Mouse (Mus musculus) hindbrain, postnatal 0 days (tissue): ENCODE data around the gene Wbp2. TPM values are rescaled to one million over a fixed set of nuclear protein-coding genes. Genes with fewer than 3 reads are reported as not detected.

Experiments
- ATAC-seq: fragments of 200-750 bp; cut with Nextera tagmentation; 2 replicates; pipeline ENCODE4 v1.8.0; 2017; ENCODE audit warnings: mild to moderate bottlenecking, moderate TSS enrichment, moderate library complexity
- DNase-seq: peaks from one replicate; pipeline ENCODE4 v3.0.0-alpha.2; 2015; ENCODE audit warnings: low spot score
- H3K27ac ChIP-seq: fragments of 300-500 bp; sonication (generic); 2 replicates; pipeline ENCODE4 v1.5.1; 2014; ENCODE audit warnings: mild to moderate bottlenecking
- H3K27me3 ChIP-seq: fragments of 300-500 bp; sonication (generic); 2 replicates; pipeline ENCODE4 v1.6.1; 2014; ENCODE audit warnings: low read length, mixed read lengths; ENCODE audit not compliant: insufficient read depth
- H3K36me3 ChIP-seq: fragments of 300-500 bp; sonication (generic); 2 replicates; pipeline ENCODE4 v1.6.1; 2014; ENCODE audit warnings: low read length, mixed read lengths; ENCODE audit not compliant: insufficient read depth
- H3K4me1 ChIP-seq: fragments of 300-500 bp; sonication (generic); 2 replicates; pipeline ENCODE4 v1.6.1; 2014; ENCODE audit warnings: antibody characterized with exemption, low read length, mixed read lengths; ENCODE audit not compliant: insufficient read depth
- H3K4me2 ChIP-seq: fragments of 300-500 bp; sonication (generic); 2 replicates; pipeline ENCODE4 v1.6.1; 2014; ENCODE audit warnings: low read depth, mild to moderate bottlenecking, low read length, moderate library complexity, mixed read lengths
- H3K4me3 ChIP-seq: fragments of 300-500 bp; sonication (generic); 2 replicates; pipeline ENCODE4 v1.5.1; 2014; ENCODE audit warnings: low read length
- H3K9ac ChIP-seq: fragments of 300-500 bp; sonication (generic); replicated peaks from 2 replicates; pipeline ENCODE4 v1.6.1; 2014; ENCODE audit warnings: mild to moderate bottlenecking, low read length, moderate library complexity, mixed read lengths
- H3K9me3 ChIP-seq: fragments of 300-500 bp; sonication (generic); 2 replicates; pipeline ENCODE4 v1.6.1; 2016; ENCODE audit warnings: low read length, mixed read lengths
- CTCF ChIP-seq: IDR thresholded peaks from 2 replicates; pipeline ENCODE4 v1.5.1; 2016; ENCODE audit warnings: antibody characterized with exemption, control low read depth, low read depth
- WGBS: fragments of 180-500 bp; shearing (Covaris S2); extraction: QIAGEN DNeasy Blood & Tissue Kit; methylation state at CpG from one replicate; pipeline ENCODE4 v1.1.7; 2014; 5-methylcytosine and 5-hydroxymethylcytosine counted together
- polyA plus RNA-seq: library from polyadenylated mRNA; unstranded; fragments of >200 nt; fragmentation: Nextera tagmentation; extraction: Ambion mirVana; gene quantifications from 2 replicates; pipeline ENCODE4 v1.2.1, GENCODE M21; 2015
- total RNA-seq: library from RNA; depleted of rRNA; stranded (reverse); fragments of >200 nt; gene quantifications from 2 replicates; pipeline ENCODE4 v1.2.3, GENCODE M21; 2014

Wbp2 gene
- total and polyA plus RNA-seq, 2 experiments from 2014 or later = 171 to 234 TPM

DNA sequence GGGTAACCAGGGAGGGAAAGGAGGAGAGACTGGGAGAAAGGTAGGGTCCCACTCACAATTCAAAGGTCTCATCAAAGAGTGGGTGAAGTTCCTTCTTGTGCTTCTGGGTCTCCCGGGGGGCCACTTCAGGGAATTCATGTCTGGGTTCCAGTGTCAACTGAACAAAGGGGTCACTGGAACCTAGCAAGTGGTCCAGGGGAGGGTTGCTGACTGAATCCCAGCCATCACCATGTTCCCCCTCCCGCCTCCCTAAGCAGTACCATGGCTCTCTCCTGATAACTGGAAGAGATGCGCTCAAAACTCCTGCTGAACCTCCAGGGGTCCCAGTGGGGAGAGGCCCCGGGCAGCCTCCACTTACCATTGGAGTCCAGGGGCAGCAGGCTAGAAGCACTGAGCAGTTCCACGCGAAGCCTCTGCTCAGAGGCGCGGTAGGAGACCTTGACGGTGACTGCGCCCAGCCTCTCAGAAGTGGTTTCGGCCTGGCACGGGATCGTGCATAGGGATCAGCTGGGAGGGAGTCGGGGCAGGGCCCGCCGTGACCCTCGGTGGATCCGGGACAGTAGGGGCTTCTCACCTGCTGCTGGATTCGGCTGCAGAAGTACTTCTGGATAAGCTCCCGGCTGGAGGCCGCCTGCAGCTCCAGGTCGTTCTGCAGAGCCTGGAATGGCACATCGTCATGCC, 22.5 kb downstream of the Wbp2 start:
- 60% methylated on average over 23 of the region's 23 CpGs for WGBS
- Histone ChIP-seq H3K4me2 (no peak overlapping the region), H3K36me3 (peaks cover 11% of the 10 kb centered on the region), H3K27me3 (no peaks in the 10 kb centered on the region), H3K4me3 (no peak overlapping the region), H3K4me1 (0 out of 2 replicates have a peak, but pooled peaks cover 4% of the 10 kb centered on the region), H3K9ac (no peak overlapping the region), H3K9me3 (no peaks in the 10 kb centered on the region), H3K27ac (no peak overlapping the region)
- DNase-seq (no peak), ATAC-seq (no peak)
- no peak for TF ChIP-seq CTCF

GRCm38 (mm10) chr11:116063562-116063961, 23.2 kb downstream of the Wbp2 start:
- Histone ChIP-seq H3K4me3 (no peak overlapping the region), H3K9ac (no peak overlapping the region), H3K4me2 (no peak overlapping the region), H3K4me1 (0 out of 2 replicates have a peak, but pooled peaks cover 4% of the 10 kb centered on the region), H3K27ac (peak overlapping the region; percentile 36; the same call in 1 of the 2 replicates), H3K9me3 (no peaks in the 10 kb centered on the region), H3K27me3 (no peaks in the 10 kb centered on the region), H3K36me3 (peaks cover 18% of the 10 kb centered on the region)
- no peak for TF ChIP-seq CTCF
- DNase-seq = peak; percentile 57
- 42% methylated on average over 13 of the region's 13 CpGs for WGBS
- peak; percentile 39; the same call in 1 of the 2 replicates for ATAC-seq

DNA sequence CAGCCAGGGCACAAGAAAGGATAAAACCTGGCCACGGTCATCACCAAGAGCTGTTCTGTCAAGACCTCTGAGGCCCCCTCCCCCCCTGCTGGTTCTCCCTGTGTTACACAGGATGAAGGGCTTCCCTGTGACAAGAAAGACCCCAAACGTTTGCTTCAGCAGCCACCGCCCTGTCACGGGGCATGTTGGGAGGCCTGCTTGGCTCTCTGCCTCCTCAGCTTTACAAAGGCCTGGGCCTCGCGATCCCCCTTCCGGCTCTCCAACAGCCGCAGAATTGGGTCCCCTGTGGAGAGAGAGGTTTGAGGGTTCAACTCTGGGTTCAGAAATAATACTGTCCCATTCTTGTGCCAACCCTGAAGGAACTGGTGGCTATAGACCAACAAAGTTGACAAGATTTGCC, 24.3 kb downstream of the Wbp2 start:
- peak overlapping the region; percentile 17; the same call in 1 of the 2 replicates for H3K27ac ChIP-seq
- no peaks in the 10 kb centered on the region for H3K27me3 ChIP-seq
- 0 out of 2 replicates have a peak, but pooled peaks cover 4% of the 10 kb centered on the region for H3K4me1 ChIP-seq
- TF ChIP-seq CTCF = no peak
- no peak overlapping the region for H3K9ac ChIP-seq
- no peak overlapping the region for H3K4me3 ChIP-seq
- peaks cover 29% of the 10 kb centered on the region for H3K36me3 ChIP-seq
- ATAC-seq (no peak), DNase-seq (no peak)
- WGBS = 41% methylated on average over 8 of the region's 8 CpGs
- no peaks in the 10 kb centered on the region for H3K9me3 ChIP-seq
- no peak overlapping the region for H3K4me2 ChIP-seq

DNA sequence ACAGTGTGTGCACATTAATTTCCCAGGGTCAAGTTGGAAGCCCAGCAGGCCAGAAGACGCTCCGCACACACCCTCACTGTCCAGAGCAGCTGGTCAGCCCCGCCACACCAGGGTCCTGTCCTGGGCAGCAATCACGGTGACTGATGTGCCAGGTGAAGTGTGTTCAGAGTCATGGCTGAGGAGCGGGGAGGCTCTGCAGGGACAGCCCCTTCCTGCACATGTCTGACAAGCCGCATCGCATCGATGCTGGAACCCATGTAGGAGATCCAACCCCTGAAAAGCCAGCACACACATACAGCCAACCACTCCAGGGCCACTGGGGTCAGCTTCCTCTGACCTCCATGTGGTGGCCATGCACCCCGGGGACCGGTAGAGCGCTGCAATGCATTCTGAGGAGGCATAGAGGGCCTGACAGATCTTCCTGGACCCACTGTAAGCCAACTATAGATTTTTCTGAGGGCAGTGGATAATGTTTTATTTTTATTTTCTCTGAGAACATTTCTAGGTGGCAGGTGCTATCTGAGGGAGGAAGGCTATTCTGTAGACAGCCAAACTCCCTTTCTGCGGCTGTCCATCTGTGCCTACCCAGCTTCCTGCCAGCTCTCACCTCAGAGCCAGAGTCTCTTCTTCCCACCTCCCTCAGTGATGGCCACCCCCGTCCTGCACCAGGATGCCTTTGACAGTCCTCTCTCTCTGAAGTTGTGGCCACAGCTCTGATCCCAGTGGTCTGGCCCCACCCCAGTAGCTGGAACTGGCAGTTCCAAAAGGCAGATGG, 25.0 kb downstream of the Wbp2 start:
- Histone ChIP-seq H3K27me3 (no peaks in the 10 kb centered on the region), H3K4me2 (no peak overlapping the region), H3K9me3 (no peaks in the 10 kb centered on the region), H3K36me3 (peaks cover 35% of the 10 kb centered on the region), H3K4me3 (no peak overlapping the region), H3K9ac (no peak overlapping the region), H3K4me1 (0 out of 2 replicates have a peak, but pooled peaks cover 4% of the 10 kb centered on the region), H3K27ac (peak overlapping the region; percentile 17; the same call in 1 of the 2 replicates)
- 82% methylated on average over 13 of the region's 13 CpGs for WGBS
- ATAC-seq = no peak
- no peak for TF ChIP-seq CTCF
- no peak for DNase-seq

- H3K27me3 ChIP-seq = no peaks in the 10 kb centered on the region
- 0 out of 2 replicates have a peak, but pooled peaks cover 4% of the 10 kb centered on the region for H3K4me1 ChIP-seq
- no peak overlapping the region for H3K4me3 ChIP-seq
- H3K36me3 ChIP-seq = peaks cover 47% of the 10 kb centered on the region
- DNase-seq = no peak
- no peak overlapping the region for H3K9ac ChIP-seq
- ATAC-seq = no peak
- H3K4me2 ChIP-seq = no peak overlapping the region
- 80% methylated on average over 9 of the region's 9 CpGs for WGBS
- H3K27ac ChIP-seq = no peak overlapping the region
- H3K9me3 ChIP-seq = no peaks in the 10 kb centered on the region
- TF ChIP-seq CTCF = no peak
These were observed 26.2 kb downstream of the Wbp2 start for GRCm38 (mm10) chr11:116060596-116060995.

DNA sequence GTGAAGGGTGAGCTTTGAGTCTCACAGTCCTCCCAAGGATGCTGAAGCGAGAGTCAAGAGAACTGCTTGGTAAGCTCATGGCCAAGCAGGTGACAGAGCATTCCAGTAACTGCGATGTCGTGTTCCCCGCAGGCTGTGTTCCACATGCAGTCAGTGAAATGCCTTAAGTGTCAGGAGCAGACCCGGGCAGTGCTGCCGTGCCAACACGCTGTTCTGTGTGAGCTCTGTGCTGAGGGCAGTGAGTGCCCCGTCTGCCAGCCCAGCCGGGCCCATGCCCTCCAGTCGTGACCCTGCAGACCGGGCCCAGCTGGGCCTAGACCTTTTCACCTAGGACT, 27.1 kb downstream of the Wbp2 start:
- 92% methylated on average over 11 of the region's 11 CpGs for WGBS
- ATAC-seq = no peak
- Histone ChIP-seq H3K4me3 (no peak overlapping the region), H3K27ac (no peak overlapping the region), H3K9me3 (no peaks in the 10 kb centered on the region), H3K9ac (no peak overlapping the region), H3K4me2 (no peak overlapping the region), H3K4me1 (0 out of 2 replicates have a peak, but pooled peaks cover 4% of the 10 kb centered on the region), H3K27me3 (no peaks in the 10 kb centered on the region), H3K36me3 (peaks cover 56% of the 10 kb centered on the region)
- DNase-seq = no peak
- no peak for TF ChIP-seq CTCF
